Mouse (Mus musculus) limb, embryonic 12.5 days (tissue): Measurements from ENCODE around the gene Asap3. TPM values are rescaled to one million over a fixed set of nuclear protein-coding genes. Genes with fewer than 3 reads are reported as not detected.

Experiments
- ATAC-seq: fragments of 200-750 bp; cut with Nextera tagmentation; 2 replicates; pipeline ENCODE4 v1.8.0; 2017; ENCODE audit warnings: low read depth, moderate TSS enrichment; ENCODE audit not compliant: insufficient number of reproducible peaks, insufficient read depth, low FRiP score, low TSS enrichment
- H3K27ac ChIP-seq: fragments of 300-500 bp; sonication (generic); 2 replicates; pipeline ENCODE4 v1.5.1; 2016; ENCODE audit warnings: mild to moderate bottlenecking, moderate library complexity
- H3K27me3 ChIP-seq: fragments of 300-500 bp; sonication (generic); 2 replicates; pipeline ENCODE4 v1.6.1; 2016; ENCODE audit warnings: mild to moderate bottlenecking, moderate library complexity
- H3K36me3 ChIP-seq: fragments of 300-500 bp; sonication (generic); 2 replicates; pipeline ENCODE4 v1.6.1; 2016; ENCODE audit warnings: mild to moderate bottlenecking, moderate library complexity
- H3K4me1 ChIP-seq: fragments of 300-500 bp; sonication (generic); replicated peaks from 2 replicates; pipeline ENCODE4 v1.6.1; 2016
- H3K4me2 ChIP-seq: fragments of 300-500 bp; sonication (generic); 2 replicates; pipeline ENCODE4 v1.6.1; 2016; ENCODE audit warnings: mild to moderate bottlenecking, moderate library complexity
- H3K4me3 ChIP-seq: fragments of 300-500 bp; sonication (generic); replicated peaks from 2 replicates; pipeline ENCODE4 v1.5.1; 2016; ENCODE audit warnings: mild to moderate bottlenecking
- H3K9ac ChIP-seq: fragments of 300-500 bp; sonication (generic); replicated peaks from 2 replicates; pipeline ENCODE4 v1.6.1; 2016; ENCODE audit warnings: mild to moderate bottlenecking, moderate library complexity
- H3K9me3 ChIP-seq: fragments of 300-500 bp; sonication (generic); 2 replicates; pipeline ENCODE4 v1.6.1; 2016; ENCODE audit warnings: mild to moderate bottlenecking, moderate library complexity
- WGBS: fragments of 180-500 bp; shearing (Covaris S2); methylation state at CpG from one replicate; pipeline ENCODE4 v1.1.7; 2016; 5-methylcytosine and 5-hydroxymethylcytosine counted together
- polyA plus RNA-seq: library from polyadenylated mRNA; unstranded; fragments of >200 nt; fragmentation: Nextera tagmentation; extraction: Ambion mirVana; gene quantifications from 2 replicates; pipeline ENCODE4 v1.2.1, GENCODE M21; 2016

The Asap3 gene
- polyA plus RNA-seq, 1 experiment from 2014 or later, result 9.9 TPM

DNA sequence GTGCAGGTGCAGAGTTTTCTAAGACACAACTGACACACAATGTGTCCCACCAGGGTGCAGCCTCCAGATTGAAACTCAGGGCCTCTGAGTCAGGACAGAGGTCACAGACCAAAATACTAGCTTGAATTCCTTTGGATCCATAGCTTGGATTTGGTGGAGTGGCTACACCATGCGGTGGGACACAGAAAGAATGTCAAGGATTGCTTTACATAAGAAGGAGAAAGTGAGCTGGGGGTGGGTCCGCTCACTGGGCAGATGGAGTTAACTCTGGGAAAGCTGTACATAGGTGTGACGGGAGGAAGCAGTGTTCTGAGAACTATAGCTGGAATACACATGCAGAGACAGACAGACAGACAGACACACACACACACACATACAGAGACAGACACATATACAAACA, 53.8 kb downstream of the Asap3 start:
- 62% methylated on average over 3 of the region's 3 CpGs for WGBS
- Histone ChIP-seq H3K4me2 (no peak overlapping the region), H3K27me3 (0 out of 2 replicates have a peak, but pooled peaks cover 8% of the 10 kb centered on the region)

GRCm38 (mm10) chr4:136260491-136261180, 54.5 kb downstream of the Asap3 start:
- Histone ChIP-seq H3K4me3 (no peak overlapping the region), H3K9ac (no peak overlapping the region), H3K9me3 (no peaks in the 10 kb centered on the region), H3K4me2 (no peak overlapping the region), H3K4me1 (no peaks in the 10 kb centered on the region), H3K27ac (no peak overlapping the region), H3K36me3 (no peaks in the 10 kb centered on the region), H3K27me3 (0 out of 2 replicates have a peak, but pooled peaks cover 8% of the 10 kb centered on the region)
- WGBS, result 46% methylated on average over 10 of the region's 10 CpGs
- ATAC-seq, result 0 out of 2 replicates have a peak, but pooled peaks have one; percentile 28

More for the DNA sequence above, 53.8 kb downstream of the Asap3 start:
- Histone ChIP-seq H3K9me3 (no peaks in the 10 kb centered on the region), H3K27ac (no peak overlapping the region), H3K4me3 (no peak overlapping the region), H3K9ac (no peak overlapping the region), H3K36me3 (no peaks in the 10 kb centered on the region), H3K4me1 (no peaks in the 10 kb centered on the region)
- no peak for ATAC-seq

DNA sequence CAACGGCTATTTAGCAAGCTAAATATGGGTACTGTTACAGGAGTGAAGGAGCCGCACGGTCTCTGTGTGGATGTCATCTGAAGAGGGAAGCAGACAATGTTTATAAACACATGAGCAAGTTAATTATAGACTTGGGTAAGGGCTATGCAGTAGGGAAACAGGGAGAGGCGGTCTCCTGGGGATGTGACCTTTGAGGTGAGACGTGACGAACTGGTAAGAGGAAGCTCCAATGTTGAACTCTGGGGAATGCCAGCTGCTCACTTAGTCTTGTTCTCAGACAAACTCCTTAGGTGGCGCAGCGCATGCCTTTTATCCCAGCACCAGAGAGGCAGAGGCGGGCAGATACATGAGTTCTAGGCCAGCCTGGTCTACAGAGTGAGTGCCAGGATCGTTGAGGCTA, 55.7 kb downstream of the Asap3 start:
- Histone ChIP-seq H3K9me3 (no peaks in the 10 kb centered on the region), H3K36me3 (no peaks in the 10 kb centered on the region), H3K27ac (no peak overlapping the region), H3K4me1 (no peaks in the 10 kb centered on the region), H3K4me3 (no peak overlapping the region), H3K4me2 (no peak overlapping the region), H3K27me3 (0 out of 2 replicates have a peak, but pooled peaks cover 8% of the 10 kb centered on the region), H3K9ac (no peak overlapping the region)
- no peak for ATAC-seq
- WGBS, result 73% methylated on average over 10 of the region's 10 CpGs

DNA sequence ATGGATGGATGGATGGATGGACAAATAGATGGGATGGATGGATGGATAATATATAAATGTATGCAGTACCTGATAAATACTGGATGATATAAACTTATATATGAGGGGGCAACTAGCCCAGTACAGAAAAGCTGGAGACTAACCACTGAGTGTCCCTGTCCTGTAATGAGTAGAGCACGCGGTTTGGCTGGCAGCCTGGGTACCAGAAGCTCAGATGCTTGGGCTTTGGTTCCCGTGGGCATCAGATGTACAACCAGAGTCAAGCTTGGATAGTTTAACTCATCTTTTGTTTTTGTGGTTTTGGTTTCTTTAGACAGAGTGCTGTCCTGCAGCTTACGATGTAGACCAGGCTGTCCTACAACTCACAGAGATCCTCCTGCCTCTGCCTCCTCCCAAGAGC, 57.4 kb downstream of the Asap3 start:
- ATAC-seq, result no peak
- H3K9ac ChIP-seq, result no peak overlapping the region
- no peaks in the 10 kb centered on the region for H3K4me1 ChIP-seq
- no peak overlapping the region for H3K4me2 ChIP-seq
- H3K36me3 ChIP-seq, result no peaks in the 10 kb centered on the region
- 0 out of 2 replicates have a peak, but pooled peaks cover 2% of the 10 kb centered on the region for H3K27me3 ChIP-seq
- H3K4me3 ChIP-seq, result no peak overlapping the region
- WGBS, result 95% methylated on average over 4 of the region's 4 CpGs
- no peak overlapping the region for H3K27ac ChIP-seq
- H3K9me3 ChIP-seq, result no peaks in the 10 kb centered on the region

DNA sequence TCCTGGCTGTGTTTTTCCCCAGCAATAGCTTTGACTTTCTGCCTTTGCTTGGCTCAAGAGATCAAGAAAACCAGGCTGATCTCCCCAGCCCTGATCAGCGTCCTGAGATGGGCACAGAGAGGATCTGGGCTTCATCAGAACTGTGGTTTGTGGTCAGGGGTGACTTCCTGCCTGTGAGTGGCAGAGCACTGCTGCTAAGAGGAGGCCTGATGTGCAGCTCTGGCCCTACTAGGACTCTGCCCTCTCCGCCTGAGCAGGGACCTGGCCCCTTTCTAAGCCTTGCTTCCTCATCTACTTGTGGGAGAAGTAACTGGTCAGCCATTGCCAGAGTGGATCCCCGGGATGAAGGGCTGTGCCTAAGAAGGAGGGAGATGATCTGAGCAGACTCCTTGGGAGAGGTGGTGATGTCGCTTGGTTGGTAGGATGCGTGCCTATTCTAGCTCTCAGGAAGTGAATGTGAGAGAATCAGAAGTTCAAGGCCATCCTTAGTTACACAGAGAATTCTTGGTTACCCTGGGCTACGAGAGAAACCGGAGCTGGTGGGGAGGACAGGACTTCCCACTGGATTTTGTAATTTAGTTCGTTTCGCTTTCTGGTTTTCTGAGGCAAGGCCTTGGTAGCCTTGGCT, 60.7 kb downstream of the Asap3 start:
- no peak overlapping the region for H3K4me2 ChIP-seq
- H3K4me1 ChIP-seq, result no peaks in the 10 kb centered on the region
- H3K27me3 ChIP-seq, result no peaks in the 10 kb centered on the region
- no peaks in the 10 kb centered on the region for H3K9me3 ChIP-seq
- H3K27ac ChIP-seq, result no peak overlapping the region
- 0 out of 2 replicates have a peak overlapping the region, but pooled peaks have one; percentile 2 for H3K9ac ChIP-seq
- WGBS, result 76% methylated on average over 9 of the region's 9 CpGs
- no peaks in the 10 kb centered on the region for H3K36me3 ChIP-seq
- no peak overlapping the region for H3K4me3 ChIP-seq
- ATAC-seq, result no peak

DNA sequence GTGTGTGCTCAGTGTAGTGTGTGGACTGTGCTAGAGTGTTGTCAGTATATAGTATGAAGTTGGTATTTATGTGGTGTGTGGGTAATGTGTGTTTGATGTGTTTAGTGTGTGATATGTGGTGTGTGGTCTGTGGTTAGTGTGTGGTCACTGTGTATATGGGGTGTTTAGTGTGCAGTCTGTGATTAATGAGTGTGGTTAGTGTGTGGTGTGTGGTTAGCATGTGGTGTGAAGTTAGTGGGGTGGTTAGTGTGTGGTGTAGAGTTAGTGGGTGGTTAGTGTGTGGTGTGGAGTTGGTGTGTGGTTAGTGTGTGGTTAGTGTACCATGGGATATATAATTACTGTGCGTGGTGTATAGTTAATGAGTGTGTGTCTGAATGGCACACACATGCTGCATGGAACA, 62.7 kb downstream of the Asap3 start:
- no peak for ATAC-seq

DNA sequence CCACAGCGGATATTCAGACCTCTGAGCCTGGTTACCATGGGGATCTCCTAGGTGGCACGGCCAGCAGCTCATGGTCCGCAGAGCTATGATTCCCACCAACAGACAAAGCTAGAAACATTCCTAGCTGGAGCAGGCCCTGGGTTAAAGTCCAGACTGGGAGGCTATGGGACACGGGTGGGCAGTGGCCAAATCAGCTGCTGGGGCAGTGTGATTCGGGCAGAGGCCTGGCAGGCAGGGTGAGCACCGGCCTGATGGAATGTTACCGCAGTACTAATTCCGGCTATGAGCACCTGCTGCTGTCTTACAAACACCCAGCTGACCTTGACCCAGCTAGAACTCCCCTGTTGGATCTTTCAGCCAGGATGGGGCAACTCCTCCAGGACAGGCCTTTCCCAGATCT, 64.5 kb downstream of the Asap3 start:
- WGBS, result 84% methylated on average over 8 of the region's 8 CpGs
- H3K4me2 ChIP-seq, result no peak overlapping the region
- no peak overlapping the region for H3K9ac ChIP-seq
- H3K27ac ChIP-seq, result no peak overlapping the region
- no peaks in the 10 kb centered on the region for H3K4me1 ChIP-seq
- no peaks in the 10 kb centered on the region; the same call in 1 of the 2 replicates for H3K27me3 ChIP-seq
- peaks cover 12% of the 10 kb centered on the region for H3K9me3 ChIP-seq
- H3K4me3 ChIP-seq, result no peak overlapping the region
- no peak for ATAC-seq
- no peaks in the 10 kb centered on the region for H3K36me3 ChIP-seq

More for the DNA sequence above, 62.7 kb downstream of the Asap3 start:
- Histone ChIP-seq H3K27ac (no peak overlapping the region), H3K9ac (no peak overlapping the region), H3K4me1 (no peaks in the 10 kb centered on the region), H3K36me3 (no peaks in the 10 kb centered on the region), H3K27me3 (no peaks in the 10 kb centered on the region; the same call in 1 of the 2 replicates), H3K4me2 (no peak overlapping the region), H3K4me3 (no peak overlapping the region), H3K9me3 (peaks cover 12% of the 10 kb centered on the region)
- 84% methylated on average over 1 of the region's 1 CpGs for WGBS

GRCm38 (mm10) chr4:136281097-136281496, 74.9 kb downstream of the Asap3 start:
- no peak overlapping the region for H3K4me2 ChIP-seq
- no peak overlapping the region for H3K27ac ChIP-seq
- H3K4me1 ChIP-seq, result peaks cover 27% of the 10 kb centered on the region
- H3K9ac ChIP-seq, result no peak overlapping the region
- H3K36me3 ChIP-seq, result no peaks in the 10 kb centered on the region
- H3K9me3 ChIP-seq, result no peaks in the 10 kb centered on the region
- H3K4me3 ChIP-seq, result no peak overlapping the region
- H3K27me3 ChIP-seq, result peaks cover 4% of the 10 kb centered on the region; the same call in 1 of the 2 replicates
- 54% methylated on average over 8 of the region's 8 CpGs for WGBS
- no peak for ATAC-seq

DNA sequence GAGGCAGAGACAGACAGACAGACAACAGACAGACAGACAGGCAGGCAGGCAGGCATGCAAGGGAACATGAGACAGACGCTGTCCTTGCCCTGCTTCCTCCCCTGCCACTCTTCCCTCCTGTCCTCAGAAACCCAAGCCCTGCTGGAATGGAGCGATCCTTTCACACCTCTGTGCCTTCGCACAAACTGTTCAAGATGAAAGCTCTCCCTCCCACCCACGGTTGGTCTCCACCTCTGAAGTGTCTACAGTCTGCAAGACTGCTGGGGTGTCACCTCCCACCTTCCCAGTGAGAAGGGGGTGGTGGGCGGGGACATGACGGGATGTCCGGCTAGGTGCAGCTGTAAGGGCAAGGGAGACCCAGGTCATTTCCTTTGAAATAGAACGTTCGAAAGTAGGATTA, 75.4 kb downstream of the Asap3 start:
- H3K9me3 ChIP-seq, result no peaks in the 10 kb centered on the region
- H3K36me3 ChIP-seq, result no peaks in the 10 kb centered on the region
- peaks cover 30% of the 10 kb centered on the region for H3K4me1 ChIP-seq
- H3K4me3 ChIP-seq, result no peak overlapping the region
- no peak overlapping the region for H3K27ac ChIP-seq
- no peak overlapping the region for H3K4me2 ChIP-seq
- 32% methylated on average over 9 of the region's 9 CpGs for WGBS
- peaks cover 4% of the 10 kb centered on the region; the same call in 1 of the 2 replicates for H3K27me3 ChIP-seq
- no peak overlapping the region for H3K9ac ChIP-seq
- no peak for ATAC-seq

- 0 out of 2 replicates have a peak, but pooled peaks cover 4% of the 10 kb centered on the region for H3K27me3 ChIP-seq
- no peak overlapping the region for H3K4me2 ChIP-seq
- ATAC-seq, result no peak
- 0 out of 2 replicates have a peak overlapping the region, but pooled peaks have one; percentile 27 for H3K9ac ChIP-seq
- no peak overlapping the region for H3K4me3 ChIP-seq
- peaks cover 8% of the 10 kb centered on the region for H3K36me3 ChIP-seq
- 54% methylated on average over 10 of the region's 10 CpGs for WGBS
- peak overlapping the region; percentile 62 for H3K27ac ChIP-seq
- H3K9me3 ChIP-seq, result no peaks in the 10 kb centered on the region
- H3K4me1 ChIP-seq, result peaks cover 37% of the 10 kb centered on the region
Measured at GRCm38 (mm10) chr4:136282621-136283480, 76.7 kb downstream of the Asap3 start.

GRCm38 (mm10) chr4:136283783-136284182, 77.6 kb downstream of the Asap3 start:
- Histone ChIP-seq H3K27ac (peak overlapping the region; percentile 62; the same call in 1 of the 2 replicates), H3K27me3 (peaks cover 6% of the 10 kb centered on the region), H3K9ac (no peak overlapping the region), H3K36me3 (peaks cover 17% of the 10 kb centered on the region), H3K4me3 (no peak overlapping the region), H3K4me2 (no peak overlapping the region), H3K4me1 (peaks cover 37% of the 10 kb centered on the region), H3K9me3 (peaks cover under 1% of the 10 kb centered on the region)
- WGBS, result 24% methylated on average over 2 of the region's 2 CpGs
- ATAC-seq, result no peak
